ENCODE assay signal across 10 mouse cellular contexts in genomic region chr1:90207739-90208502, GRCm38 (mm10). TPM values are rescaled to one million over a fixed set of nuclear protein-coding genes. Genes with fewer than 3 reads are reported as not detected.
DNase-seq lines count a peak whose midpoint lies in the region; ATAC-seq and TF ChIP-seq lines count a peak whose summit lies in the region.
"Had no signal": no experiment of that assay in that cellular context is flagged by ENCODE, and none has a peak within 500 bp of the region (broad histone marks: within the 10 kb centered on the region; RNA-seq: fewer than 3 reads in every experiment).

No protein-coding gene starts in this region.

- peaks cover 15% of the 10 kb centered on the region for H3K4me1 ChIP-seq in intestine, embryonic 15.5 days (replicated peaks)
- H3K4me1 ChIP-seq in intestine, embryonic 16.5 days (ENCODE audit: control insufficient read depth, insufficient read depth, low read length): peaks cover 17% of the 10 kb centered on the region
- H3K4me1 ChIP-seq in forebrain, postnatal 0 days (ENCODE audit: insufficient read depth): peaks cover 10% of the 10 kb centered on the region; the same call in 1 of the 2 replicates
- H3K4me1 ChIP-seq in neural tube, embryonic 13.5 days (replicated peaks): peaks cover 93% of the 10 kb centered on the region

- 0 out of 2 replicates have a peak overlapping the region, but pooled peaks have one; percentile 10 for H3K4me2 ChIP-seq in intestine, embryonic 15.5 days (replicated peaks)
- H3K4me2 ChIP-seq in intestine, embryonic 16.5 days (ENCODE audit: low read depth, low read length): no peak overlapping the region
- H3K4me2 ChIP-seq in forebrain, postnatal 0 days (ENCODE audit: low read depth): peak overlapping the region; percentile 47
- peak overlapping the region; percentile 65 for H3K4me2 ChIP-seq in neural tube, embryonic 13.5 days

- no peaks in the 10 kb centered on the region for H3K36me3 ChIP-seq in intestine, embryonic 15.5 days
- no peaks in the 10 kb centered on the region for H3K36me3 ChIP-seq in intestine, embryonic 16.5 days (ENCODE audit: control insufficient read depth, insufficient read depth, low read length)
- no peaks in the 10 kb centered on the region for H3K36me3 ChIP-seq in forebrain, postnatal 0 days (ENCODE audit: insufficient read depth)
- H3K36me3 ChIP-seq in neural tube, embryonic 13.5 days: no peaks in the 10 kb centered on the region

- TF ChIP-seq CTCF in forebrain, postnatal 0 days (IDR thresholded peaks at IDR 0.05; ENCODE audit: low read depth): no peak

- H3K9me3 ChIP-seq in intestine, embryonic 15.5 days: no peaks in the 10 kb centered on the region
- H3K9me3 ChIP-seq in intestine, embryonic 16.5 days (ENCODE audit: control insufficient read depth, low read length): no peaks in the 10 kb centered on the region
- no peaks in the 10 kb centered on the region for H3K9me3 ChIP-seq in forebrain, postnatal 0 days (ENCODE audit: low read length)
- H3K9me3 ChIP-seq in neural tube, embryonic 13.5 days: no peaks in the 10 kb centered on the region

- 73% methylated on average over 6 of the region's 6 CpGs for WGBS in intestine, embryonic 15.5 days
- 74% methylated on average over 6 of the region's 6 CpGs for WGBS in intestine, embryonic 16.5 days
- WGBS in forebrain, postnatal 0 days: 56% methylated on average over 6 of the region's 6 CpGs
- WGBS in neural tube, embryonic 13.5 days: 53% methylated on average over 6 of the region's 6 CpGs

- no peak for ATAC-seq in intestine, embryonic 15.5 days
- ATAC-seq in intestine, embryonic 16.5 days: no peak
- ATAC-seq in forebrain, postnatal 0 days: no peak
- no peak for ATAC-seq in neural tube, embryonic 13.5 days (ENCODE audit: low read depth)

- H3K27ac ChIP-seq in intestine, embryonic 15.5 days: no peak overlapping the region
- H3K27ac ChIP-seq in intestine, embryonic 16.5 days (ENCODE audit: low read length): no peak overlapping the region
- peak overlapping the region; percentile 51 for H3K27ac ChIP-seq in forebrain, postnatal 0 days (ENCODE audit: low read depth, low read length)
- H3K27ac ChIP-seq in neural tube, embryonic 13.5 days (replicated peaks): peak overlapping the region; percentile 79

- no peak overlapping the region for H3K4me3 ChIP-seq in intestine, embryonic 15.5 days (replicated peaks)
- H3K4me3 ChIP-seq in intestine, embryonic 16.5 days (ENCODE audit: low read length): no peak overlapping the region
- no peak overlapping the region for H3K4me3 ChIP-seq in forebrain, postnatal 0 days (ENCODE audit: low read depth, low read length)
- H3K4me3 ChIP-seq in neural tube, embryonic 13.5 days: peak overlapping the region; percentile 58

- H3K9ac ChIP-seq in intestine, embryonic 15.5 days: no peak overlapping the region
- no peak overlapping the region for H3K9ac ChIP-seq in intestine, embryonic 16.5 days (ENCODE audit: low read depth, low read length)
- H3K9ac ChIP-seq in forebrain, postnatal 0 days: no peak overlapping the region
- H3K9ac ChIP-seq in neural tube, embryonic 13.5 days: peak overlapping the region; percentile 81; the same call in 1 of the 2 replicates

- intact Hi-C loops in gastrocnemius, postnatal 36 days (cut with DNase I): loop anchor here (10.0 kb wide), 2 partner anchors 217 to 287 kb away; no protein-coding TSS in a partner anchor

- H3K27me3 ChIP-seq in intestine, embryonic 15.5 days (replicated peaks): no peaks in the 10 kb centered on the region; the same call in 1 of the 2 replicates
- H3K27me3 ChIP-seq in intestine, embryonic 16.5 days (replicated peaks; ENCODE audit: control insufficient read depth, insufficient read depth, low read length): no peaks in the 10 kb centered on the region
- H3K27me3 ChIP-seq in forebrain, postnatal 0 days (ENCODE audit: insufficient read depth, low read length): peaks cover 5% of the 10 kb centered on the region; the same call in 1 of the 2 replicates
- H3K27me3 ChIP-seq in neural tube, embryonic 13.5 days: no peaks in the 10 kb centered on the region

- DNase-seq in forebrain, postnatal 0 days: no peak
- DNase-seq in kidney, adult 9 months: peak; percentile 78
- DNase-seq in gastrocnemius, postnatal 36 days: no peak
- no peak for DNase-seq in cerebellum, postnatal 14 days
- no peak for DNase-seq in retina, postnatal 1 day

RNA-seq across cellular contexts. Expression of gene Ackr3, which starts 4.1 kb away (rescaled TPM):
- polyA plus RNA-seq in intestine, embryonic 15.5 days (2015; fragmentation: Nextera tagmentation; extraction: Ambion mirVana): 13.0 and 13.3 TPM in 2 replicates
- polyA plus RNA-seq in intestine, embryonic 16.5 days (2015; fragmentation: Nextera tagmentation; extraction: Ambion mirVana): 11.8 and 12.7 TPM in 2 replicates
- total RNA-seq in forebrain, postnatal 0 days (2014; rRNA removed): 7.3 and 10.0 TPM in 2 replicates
- 10.2 and 11.9 TPM in 2 replicates for polyA plus RNA-seq in forebrain, postnatal 0 days (2015; fragmentation: Nextera tagmentation; extraction: Ambion mirVana)
- 16.7 and 17.1 TPM in 2 replicates for polyA plus RNA-seq in neural tube, embryonic 13.5 days (2015; fragmentation: Nextera tagmentation; extraction: Ambion mirVana)
- total RNA-seq in gastrocnemius, postnatal 36 days (2021): 10 to 100 TPM in 1 of 2 experiments, 1 to 10 TPM in 1; 9.9 to 13.4 TPM

RNA-seq across cellular contexts. Expression of gene Iqca, which starts 54.7 kb away (rescaled TPM):
- polyA plus RNA-seq in intestine, embryonic 15.5 days (2015; fragmentation: Nextera tagmentation; extraction: Ambion mirVana): 0.09 and 0.24 TPM in 2 replicates
- 0.15 TPM in 1 of 2 replicates, not detected in the other for polyA plus RNA-seq in intestine, embryonic 16.5 days (2015; fragmentation: Nextera tagmentation; extraction: Ambion mirVana)
- total RNA-seq in forebrain, postnatal 0 days (2014; rRNA removed): 0.52 and 0.92 TPM in 2 replicates
- polyA plus RNA-seq in forebrain, postnatal 0 days (2015; fragmentation: Nextera tagmentation; extraction: Ambion mirVana): 0.60 and 1.5 TPM in 2 replicates
- polyA plus RNA-seq in neural tube, embryonic 13.5 days (2015; fragmentation: Nextera tagmentation; extraction: Ambion mirVana): not detected in 2 replicates
- total RNA-seq in gastrocnemius, postnatal 36 days (2021): not detected
- total RNA-seq: heart, postnatal 36 days had no signal
- polyA plus RNA-seq: C2C12 had no signal

Comparison
In these comparisons a context has a peak if more than half of its experiments do, and no peak if none do; other contexts are left out.
1. H3K27ac ChIP-seq: peak in forebrain, postnatal 0 days (single experiment) and neural tube, embryonic 13.5 days (single experiment); none in intestine, embryonic 15.5 days (single experiment) and intestine, embryonic 16.5 days (single experiment).